Mouse (Mus musculus): ENCODE measurements around the gene Arhgef25. TPM values are rescaled to one million over a fixed set of nuclear protein-coding genes. Genes with fewer than 3 reads are reported as not detected.
"Not testable (repeated sequence)": the region's sequence is repeated elsewhere in the genome, so short reads cannot be mapped to it uniquely, and the experiment has no call there.

The Arhgef25 gene
- polyA plus RNA-seq, 1 experiment = not detected

DNA sequence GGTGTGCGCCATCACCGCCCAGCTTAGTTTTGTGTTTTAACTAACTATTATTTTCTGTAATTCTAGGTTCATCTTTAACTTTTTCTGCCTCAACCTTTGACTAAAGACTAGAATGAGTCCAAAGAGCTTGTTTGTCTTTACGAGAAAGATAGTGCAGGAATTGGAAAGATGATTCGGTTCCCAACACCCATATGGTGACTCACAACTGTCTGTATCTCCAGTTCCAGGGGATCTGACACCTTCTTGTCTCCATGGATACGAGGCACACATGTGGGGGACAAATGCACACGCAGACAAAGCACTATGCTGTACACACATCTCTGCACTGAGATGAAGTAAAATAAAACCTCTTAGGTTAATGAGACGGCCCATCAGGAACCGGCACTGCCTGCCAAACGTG lies 29.8 kb downstream of the Arhgef25 start:
- Histone ChIP-seq H3K27ac (ENCODE audit: insufficient read depth, low read depth, low read length) (no peak overlapping the region), H3K4me3 (ENCODE audit: insufficient read depth, low read depth, low read length) (no peak overlapping the region), H3K4me1 (ENCODE audit: control insufficient read depth, insufficient read depth, low read length) (peaks cover 8% of the 10 kb centered on the region)
- WGBS = 72% methylated on average over 9 of the region's 9 CpGs
- TF ChIP-seq CTCF (IDR thresholded peaks at IDR 0.05; ENCODE audit: insufficient read depth, low read depth, low read length) = no peak
- no peak for TF ChIP-seq POLR2A (IDR thresholded peaks at IDR 0.05; ENCODE audit: insufficient read depth, low read depth, low read length)

DNA sequence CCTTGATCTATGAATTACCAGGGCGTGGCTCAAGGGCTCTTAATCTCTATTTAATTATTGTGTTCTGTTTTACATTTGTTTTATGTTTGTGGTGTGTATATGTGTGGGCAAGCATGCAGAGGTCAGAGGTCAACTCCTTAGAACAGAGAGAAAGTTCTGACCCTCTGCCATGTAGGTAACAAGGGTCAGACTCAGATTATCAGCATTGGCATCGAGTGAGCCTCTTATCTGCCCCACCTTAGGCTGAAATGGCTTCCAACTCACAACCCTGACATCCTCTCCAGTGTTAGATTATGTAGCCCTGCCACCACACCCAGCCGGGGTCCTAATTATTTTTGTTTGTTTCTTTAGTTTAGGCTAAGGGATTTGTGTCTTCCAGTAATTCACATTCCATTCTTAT lies 31.4 kb downstream of the Arhgef25 start:
- Histone ChIP-seq H3K27ac (ENCODE audit: insufficient read depth, low read depth, low read length) (no peak overlapping the region), H3K4me1 (ENCODE audit: control insufficient read depth, insufficient read depth, low read length) (peaks cover 5% of the 10 kb centered on the region; the same call in 1 of the 2 replicates), H3K4me3 (ENCODE audit: insufficient read depth, low read depth, low read length) (no peak overlapping the region)
- TF ChIP-seq POLR2A (IDR thresholded peaks at IDR 0.05; ENCODE audit: insufficient read depth, low read depth, low read length) (no peak), CTCF (IDR thresholded peaks at IDR 0.05; ENCODE audit: insufficient read depth, low read depth, low read length) (no peak)
- 84% methylated on average over 3 of the region's 3 CpGs for WGBS

DNA sequence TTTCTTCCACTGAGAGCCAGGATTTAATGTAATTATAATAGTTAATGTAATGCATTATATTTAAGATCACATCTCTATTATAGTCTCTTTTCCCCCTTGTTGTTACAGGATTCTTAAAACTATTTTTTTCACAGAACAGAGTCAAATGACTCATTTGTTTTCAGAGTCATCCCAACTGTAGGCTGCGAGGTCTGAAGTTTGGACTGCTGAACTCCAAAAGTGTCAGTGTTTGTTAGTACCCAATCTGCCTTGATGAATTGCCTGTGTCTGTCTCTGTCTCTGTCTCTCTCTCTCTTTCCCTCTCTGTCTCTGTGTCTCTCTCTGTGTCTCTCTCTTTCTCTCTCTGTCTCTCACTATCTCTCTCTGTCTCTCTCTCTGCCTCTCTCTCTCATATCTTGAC lies 33.4 kb downstream of the Arhgef25 start:
- Histone ChIP-seq H3K4me3 (ENCODE audit: insufficient read depth, low read depth, low read length) (no peak overlapping the region), H3K4me1 (ENCODE audit: control insufficient read depth, insufficient read depth, low read length) (no peaks in the 10 kb centered on the region; the same call in 1 of the 2 replicates), H3K27ac (ENCODE audit: insufficient read depth, low read depth, low read length) (no peak overlapping the region)
- WGBS = 52% methylated on average over 1 of the region's 1 CpGs
- TF ChIP-seq POLR2A (IDR thresholded peaks at IDR 0.05; ENCODE audit: insufficient read depth, low read depth, low read length) (no peak), CTCF (IDR thresholded peaks at IDR 0.05; ENCODE audit: insufficient read depth, low read depth, low read length) (no peak)

DNA sequence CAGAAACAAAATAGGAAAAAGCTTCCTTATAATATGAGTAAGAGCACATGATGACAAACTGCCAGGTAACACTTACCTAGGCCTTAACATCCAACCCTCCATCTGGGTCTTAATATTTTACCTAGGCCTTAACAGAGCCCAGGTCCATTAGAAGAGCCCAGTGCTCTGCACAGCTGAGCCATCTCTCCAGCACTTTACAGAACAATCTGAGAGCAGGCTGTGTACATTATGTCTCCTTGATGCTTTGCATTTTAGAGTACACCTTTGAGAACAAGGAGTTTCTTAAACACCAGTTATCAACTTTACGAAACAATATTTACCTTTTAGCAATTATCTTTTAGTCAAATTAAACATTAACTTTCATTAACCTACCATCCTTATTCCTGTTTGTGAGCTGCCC lies 33.8 kb downstream of the Arhgef25 start:
- no peaks in the 10 kb centered on the region; the same call in 1 of the 2 replicates for H3K4me1 ChIP-seq (ENCODE audit: control insufficient read depth, insufficient read depth, low read length)
- no peak overlapping the region for H3K27ac ChIP-seq (ENCODE audit: insufficient read depth, low read depth, low read length)
- H3K4me3 ChIP-seq (ENCODE audit: insufficient read depth, low read depth, low read length) = no peak overlapping the region
- WGBS = 98% methylated on average over 1 of the region's 1 CpGs
- TF ChIP-seq CTCF (IDR thresholded peaks at IDR 0.05; ENCODE audit: insufficient read depth, low read depth, low read length) (no peak), POLR2A (IDR thresholded peaks at IDR 0.05; ENCODE audit: insufficient read depth, low read depth, low read length) (no peak)

DNA sequence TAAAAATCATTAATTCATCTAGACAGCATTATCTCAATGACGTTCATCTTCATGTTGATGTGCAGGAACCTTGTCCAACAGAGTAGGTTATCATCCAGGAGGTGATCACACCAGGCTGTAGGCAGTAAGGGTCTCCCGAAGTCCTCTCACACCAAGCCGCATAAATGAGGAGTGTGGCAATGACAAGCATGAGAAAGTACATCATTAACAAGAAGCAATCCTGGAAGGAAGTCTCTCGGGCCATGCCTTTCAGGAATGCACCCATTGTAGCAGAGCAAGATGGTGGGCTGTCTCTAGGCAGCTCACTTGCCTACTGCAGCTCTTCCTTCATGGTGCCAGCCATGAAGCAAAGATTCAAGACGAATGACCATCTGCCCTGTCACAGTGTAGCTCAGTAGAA lies 35.2 kb downstream of the Arhgef25 start:
- no peak for TF ChIP-seq CTCF (IDR thresholded peaks at IDR 0.05; ENCODE audit: insufficient read depth, low read depth, low read length)
- no peak for TF ChIP-seq POLR2A (IDR thresholded peaks at IDR 0.05; ENCODE audit: insufficient read depth, low read depth, low read length)
- 93% methylated on average over 5 of the region's 5 CpGs for WGBS
- H3K4me3 ChIP-seq (ENCODE audit: insufficient read depth, low read depth, low read length) = no peak overlapping the region
- H3K27ac ChIP-seq (ENCODE audit: insufficient read depth, low read depth, low read length) = no peak overlapping the region
- peaks cover 4% of the 10 kb centered on the region; the same call in 1 of the 2 replicates for H3K4me1 ChIP-seq (ENCODE audit: control insufficient read depth, insufficient read depth, low read length)

DNA sequence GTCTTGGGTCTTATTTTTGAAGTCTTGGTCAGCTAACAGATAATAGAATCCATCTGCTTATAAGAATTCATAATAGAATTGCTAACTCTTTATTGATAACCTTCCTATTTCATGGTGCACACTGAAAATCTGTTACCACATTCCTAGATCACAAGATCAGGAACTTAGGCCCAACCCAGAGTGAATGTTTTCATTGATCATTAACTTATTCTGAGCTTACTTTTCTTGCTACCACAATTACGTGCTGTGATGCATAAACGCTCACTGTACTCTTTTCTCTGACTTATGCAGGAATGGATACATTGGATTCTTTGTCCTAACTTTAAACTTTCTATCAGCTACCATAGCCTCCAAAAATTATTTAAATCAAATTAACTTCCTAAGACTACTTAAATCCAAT lies 35.6 kb downstream of the Arhgef25 start:
- TF ChIP-seq POLR2A (IDR thresholded peaks at IDR 0.05; ENCODE audit: insufficient read depth, low read depth, low read length) = no peak
- TF ChIP-seq CTCF (IDR thresholded peaks at IDR 0.05; ENCODE audit: insufficient read depth, low read depth, low read length) = no peak
- Histone ChIP-seq H3K27ac (ENCODE audit: insufficient read depth, low read depth, low read length) (no peak overlapping the region), H3K4me1 (ENCODE audit: control insufficient read depth, insufficient read depth, low read length) (peaks cover 4% of the 10 kb centered on the region; the same call in 1 of the 2 replicates), H3K4me3 (ENCODE audit: insufficient read depth, low read depth, low read length) (no peak overlapping the region)
- 98% methylated on average over 2 of the region's 2 CpGs for WGBS

DNA sequence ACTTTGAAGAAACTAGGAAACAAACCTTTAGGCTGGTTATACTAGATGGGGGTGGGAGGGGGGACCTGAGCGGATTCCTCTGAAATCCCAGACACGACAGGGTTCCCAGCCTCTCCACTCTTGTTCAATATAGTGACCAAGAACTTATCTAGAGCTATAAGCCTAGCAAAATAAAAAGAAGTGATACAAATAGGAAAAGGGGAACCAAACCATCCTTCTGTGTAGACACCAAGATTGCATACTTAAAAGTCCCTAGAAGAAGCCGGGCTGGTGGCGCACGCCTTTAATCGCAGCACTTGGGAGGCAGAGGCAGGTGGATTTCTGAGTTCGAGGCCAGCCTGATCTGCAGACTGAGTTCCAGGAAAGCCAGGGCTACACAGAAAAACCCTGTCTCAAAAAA lies 36.6 kb downstream of the Arhgef25 start:
- Histone ChIP-seq H3K4me3 (ENCODE audit: insufficient read depth, low read depth, low read length) (no peak overlapping the region), H3K27ac (ENCODE audit: insufficient read depth, low read depth, low read length) (no peak overlapping the region), H3K4me1 (ENCODE audit: control insufficient read depth, insufficient read depth, low read length) (peaks cover 4% of the 10 kb centered on the region; the same call in 1 of the 2 replicates)
- 97% methylated on average over 7 of the region's 7 CpGs for WGBS
- TF ChIP-seq CTCF (IDR thresholded peaks at IDR 0.05; ENCODE audit: insufficient read depth, low read depth, low read length) (no peak), POLR2A (IDR thresholded peaks at IDR 0.05; ENCODE audit: insufficient read depth, low read depth, low read length) (no peak)

DNA sequence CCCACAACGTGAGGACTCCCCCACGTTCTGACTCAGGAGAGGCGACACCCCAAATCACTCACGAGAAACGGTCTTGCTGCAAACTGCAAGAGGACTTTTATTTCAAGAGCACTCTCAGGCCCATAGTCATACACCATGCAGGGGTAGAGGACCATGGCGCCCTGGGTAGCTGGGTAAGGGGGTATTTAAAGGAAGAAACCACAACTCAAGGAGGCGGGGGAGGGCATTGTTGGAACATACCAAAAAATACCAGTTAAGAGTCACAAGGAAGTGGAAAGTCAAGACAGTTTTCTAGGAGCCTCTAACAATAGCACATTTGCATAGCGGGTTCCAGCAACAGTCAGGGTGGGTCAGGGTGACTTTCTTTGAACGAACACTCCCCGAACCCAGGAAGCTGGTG lies 37.3 kb downstream of the Arhgef25 start:
- WGBS = 87% methylated on average over 10 of the region's 10 CpGs
- H3K4me3 ChIP-seq (ENCODE audit: insufficient read depth, low read depth, low read length); H3K27ac ChIP-seq (ENCODE audit: insufficient read depth, low read depth, low read length); H3K4me1 ChIP-seq (ENCODE audit: control insufficient read depth, insufficient read depth, low read length): not testable (repeated sequence)

DNA sequence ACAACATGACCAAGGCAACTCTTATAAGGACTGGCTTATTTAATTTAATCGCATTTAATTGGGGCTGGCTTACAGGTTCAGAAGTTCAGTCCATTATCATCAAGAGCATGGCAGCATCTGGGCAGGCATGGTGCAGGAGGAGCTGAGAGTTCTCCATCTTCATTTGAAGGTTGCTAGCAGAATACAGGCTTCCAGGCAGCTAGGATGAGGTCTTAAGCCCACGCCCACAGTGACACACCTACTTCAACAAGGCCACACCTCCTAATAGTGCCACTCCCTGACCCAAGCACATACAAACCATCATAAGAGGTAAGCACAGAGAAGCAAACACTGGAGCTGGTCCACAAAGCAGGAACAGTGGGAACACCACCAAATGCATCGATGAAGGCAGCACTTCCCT lies 38.6 kb downstream of the Arhgef25 start:
- not testable (repeated sequence) for H3K4me1 ChIP-seq (ENCODE audit: control insufficient read depth, insufficient read depth, low read length); H3K4me3 ChIP-seq (ENCODE audit: insufficient read depth, low read depth, low read length); H3K27ac ChIP-seq (ENCODE audit: insufficient read depth, low read depth, low read length)
- WGBS = 98% methylated on average over 3 of the region's 3 CpGs

DNA sequence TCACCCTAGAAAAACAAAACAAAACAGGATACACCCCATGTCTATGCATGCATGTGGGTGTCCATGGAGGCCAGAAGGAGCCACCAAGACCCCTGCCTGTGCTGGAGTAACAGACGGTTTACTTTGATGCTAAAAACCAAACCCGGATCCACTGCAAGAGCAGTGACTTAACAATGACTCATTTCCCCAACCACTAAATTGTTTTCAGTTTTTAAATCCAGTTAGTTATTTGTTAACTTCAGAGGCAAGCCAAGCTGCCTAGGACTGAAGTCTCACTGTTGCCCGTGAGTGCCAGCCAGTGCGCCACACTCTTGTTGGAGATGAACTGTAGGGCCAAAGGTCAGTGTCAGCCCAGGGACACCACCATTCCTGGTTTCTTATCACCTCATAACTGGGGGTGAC lies 39.4 kb downstream of the Arhgef25 start:
- Histone ChIP-seq H3K4me1 (ENCODE audit: control insufficient read depth, insufficient read depth, low read length) (peaks cover 4% of the 10 kb centered on the region; the same call in 1 of the 2 replicates), H3K27ac (ENCODE audit: insufficient read depth, low read depth, low read length) (no peak overlapping the region), H3K4me3 (ENCODE audit: insufficient read depth, low read depth, low read length) (no peak overlapping the region)
- 39% methylated on average over 4 of the region's 4 CpGs for WGBS
- no peak for TF ChIP-seq CTCF (IDR thresholded peaks at IDR 0.05; ENCODE audit: insufficient read depth, low read depth, low read length)
- TF ChIP-seq POLR2A (IDR thresholded peaks at IDR 0.05; ENCODE audit: insufficient read depth, low read depth, low read length) = no peak

All from olfactory bulb, adult 2 months (tissue).